Mouse (Mus musculus) CH12.LX (cell line): ENCODE results near the gene Vdr. TPM values are rescaled to one million over a fixed set of nuclear protein-coding genes. Genes with fewer than 3 reads are reported as not detected.
A peak's percentile ranks its signal among the peaks of the same experiment; 100 is the strongest.

Experiments used
- DNase-seq: peaks from one replicate; pipeline ENCODE4 v3.0.0-alpha.2; 2013; ENCODE audit errors: extremely low read depth
- H3K27ac ChIP-seq: 2 replicates; pipeline ENCODE4 v1.5.1; 2012; ENCODE audit warnings: low read depth, mild to moderate bottlenecking, control low read depth, moderate library complexity; ENCODE audit not compliant: insufficient read depth
- H3K27me3 ChIP-seq: replicated peaks from 2 replicates; pipeline ENCODE3; 2012; ENCODE audit warnings: inconsistent platforms
- H3K36me3 ChIP-seq, 2 experiments: replicated peaks in 1 of 2; 2 replicates each; pipeline versions ENCODE3 to v1.6.1; 2012; ENCODE audit warnings: inconsistent platforms in 1 of 2, low read length in 1 of 2, mild to moderate bottlenecking in 1 of 2, mixed read lengths in 1 of 2, moderate library complexity in 1 of 2; ENCODE audit not compliant: control insufficient read depth in 1 of 2, insufficient read depth in 1 of 2
- H3K4me1 ChIP-seq, 2 experiments: 2 replicates each; pipeline ENCODE4 v1.6.1; 2012; ENCODE audit warnings: inconsistent platforms in 1 of 2, moderate library complexity in 1 of 2; ENCODE audit not compliant: insufficient read depth in 2 of 2, control insufficient read depth in 1 of 2
- H3K4me2 ChIP-seq: 2 replicates; pipeline ENCODE4 v1.6.1; 2012; ENCODE audit warnings: low read depth, mild to moderate bottlenecking, control low read depth; ENCODE audit not compliant: poor library complexity, insufficient read depth, severe bottlenecking
- H3K4me3 ChIP-seq, 3 experiments: fragments of 150-350 bp in 1 of 3; sonication (generic) in 1 of 3; replicated peaks in 1 of 3; 2 replicates each; pipeline versions ENCODE3 to v1.5.1; 2011 to 2012; ENCODE audit warnings: low read depth in 2 of 3, low read length in 2 of 3, mild to moderate bottlenecking in 2 of 3, moderate library complexity in 2 of 3, control low read depth in 1 of 3, improper control_type of control experiment in 1 of 3, inconsistent platforms in 1 of 3, mixed read lengths in 1 of 3; ENCODE audit not compliant: poor library complexity in 1 of 3
- H3K79me2 ChIP-seq: replicated peaks from 2 replicates; pipeline ENCODE4 v1.6.1; 2012; ENCODE audit warnings: mild to moderate bottlenecking, moderate library complexity; ENCODE audit not compliant: control insufficient read depth, poor library complexity, insufficient read depth, severe bottlenecking; ENCODE audit errors: extremely low read depth
- H3K9ac ChIP-seq: 2 replicates; pipeline ENCODE4 v1.6.1; 2012; ENCODE audit warnings: low read depth, mild to moderate bottlenecking, control low read depth, moderate library complexity; ENCODE audit not compliant: insufficient read depth
- H3K9me3 ChIP-seq: replicated peaks from 2 replicates; pipeline ENCODE3; 2012; ENCODE audit warnings: low read length, inconsistent platforms, mixed read lengths
- BHLHE40 ChIP-seq: IDR thresholded peaks from 2 replicates; pipeline ENCODE4 v1.6.1; 2011; ENCODE audit warnings: mild to moderate bottlenecking, low read depth, low read length, improper control_type of control experiment
- CTCF ChIP-seq, 2 experiments: IDR thresholded peaks in 1 of 2; conservative IDR thresholded peaks in 1 of 2; 2 replicates each; pipeline ENCODE4 v1.5.1; 2011 to 2012; ENCODE audit warnings: low read depth in 2 of 2, low read length in 2 of 2, improper control_type of control experiment in 1 of 2, inconsistent platforms in 1 of 2, mild to moderate bottlenecking in 1 of 2, moderate library complexity in 1 of 2
- ETS1 ChIP-seq: conservative IDR thresholded peaks from 2 replicates; pipeline ENCODE4 v1.6.1; 2012; ENCODE audit warnings: low read depth, mild to moderate bottlenecking, inconsistent platforms, low read length, improper control_type of control experiment, moderate library complexity
- GABPA ChIP-seq: IDR thresholded peaks from 2 replicates; pipeline ENCODE4 v1.6.1; 2012; ENCODE audit warnings: low read depth, low read length, improper control_type of control experiment, inconsistent platforms; ENCODE audit not compliant: insufficient replicate concordance
- IRF4 ChIP-seq: IDR thresholded peaks from 2 replicates; pipeline ENCODE4 v1.6.1; 2014; ENCODE audit warnings: low read depth, mild to moderate bottlenecking, inconsistent platforms, low read length, improper control_type of control experiment
- KAT2A ChIP-seq: IDR thresholded peaks from 2 replicates; pipeline ENCODE4 v1.6.1; 2012; ENCODE audit warnings: low read length, improper control_type of control experiment, inconsistent platforms; ENCODE audit not compliant: insufficient replicate concordance
- MXI1 ChIP-seq: IDR thresholded peaks from 2 replicates; pipeline ENCODE4 v1.6.1; 2011; ENCODE audit warnings: mild to moderate bottlenecking, low read depth, low read length, improper control_type of control experiment
- NRF1 ChIP-seq: IDR thresholded peaks from 2 replicates; pipeline ENCODE4 v1.6.1; 2014; ENCODE audit warnings: low read depth, mild to moderate bottlenecking, inconsistent platforms, low read length, improper control_type of control experiment, moderate library complexity
- PAX5 ChIP-seq: IDR thresholded peaks from 2 replicates; pipeline ENCODE4 v1.6.1; 2012; ENCODE audit warnings: low read length, inconsistent platforms, mixed read lengths
- POLR2A ChIP-seq: IDR thresholded peaks from 2 replicates; pipeline ENCODE4 v1.6.1; 2011; ENCODE audit warnings: low read depth, mild to moderate bottlenecking, improper control_type of control experiment, low read length
- POLR2AphosphoS2 ChIP-seq: IDR thresholded peaks from 2 replicates; pipeline ENCODE4 v1.6.1; 2011; ENCODE audit warnings: low read depth, low read length, improper control_type of control experiment
- SMC3 ChIP-seq: IDR thresholded peaks from 2 replicates; pipeline ENCODE4 v1.6.1; 2011; ENCODE audit warnings: low read depth, low read length, improper control_type of control experiment
- USF1 ChIP-seq: IDR thresholded peaks from 2 replicates; pipeline ENCODE4 v1.6.1; 2014; ENCODE audit warnings: low read depth, mild to moderate bottlenecking, inconsistent platforms, low read length, improper control_type of control experiment
- USF2 ChIP-seq: conservative IDR thresholded peaks from 2 replicates; pipeline ENCODE4 v1.6.1; 2011; ENCODE audit warnings: low read depth, low read length, improper control_type of control experiment
- ZKSCAN1 ChIP-seq: IDR thresholded peaks from 2 replicates; pipeline ENCODE4 v1.6.1; 2012; ENCODE audit warnings: low read depth, inconsistent platforms, low read length, improper control_type of control experiment, borderline replicate concordance
- ZMIZ1 ChIP-seq: IDR thresholded peaks from 2 replicates; pipeline ENCODE4 v1.6.1; 2012; ENCODE audit warnings: low read depth, mild to moderate bottlenecking, inconsistent platforms, low read length, improper control_type of control experiment
- ZNF384 ChIP-seq: IDR thresholded peaks from 2 replicates; pipeline ENCODE4 v1.6.1; 2012; ENCODE audit warnings: low read depth, low read length, improper control_type of control experiment, inconsistent platforms
- dilution Hi-C: fragments of 300-500 bp; cut with MboI; formaldehyde crosslinking; loops from 2 replicates; pipeline ENCODE4 v1.14.3; 2020; ENCODE audit warnings: low sequenced_read_pairs; ENCODE audit not compliant: extremely low pct_unique_long_range_greater_than_20kb, extremely low pct_ligation_motif_present
- in situ Hi-C: fragments of 300-500 bp; cut with MboI; formaldehyde crosslinking; loops from 3 replicates; pipeline ENCODE4 v1.14.3; 2019; ENCODE audit warnings: low sequenced_read_pairs, low pct_ligation_motif_present, low pct_unique_long_range_greater_than_20kb, mixed read lengths
- polyA plus RNA-seq: library from polyadenylated mRNA; unstranded; fragments of >175 nt; gene quantifications from 2 replicates; pipeline ENCODE4 v1.2.1, GENCODE M21; 2012; ENCODE audit warnings: low read depth; ENCODE audit not compliant: insufficient read length
- total RNA-seq, 2 experiments: library from RNA; depleted of rRNA; stranded (reverse); fragments of 300-350 nt in 1 of 2; fragments of >200 nt in 1 of 2; gene quantifications; 2 replicates each; pipeline ENCODE4 v1.2.3; 2012 to 2014

The Vdr gene
- total and polyA plus RNA-seq, 3 experiments = 0.52 to 1.7 (median 0.68) TPM

GRCm38 (mm10) chr15:97849116-97849911 is 61.1 kb downstream of the Vdr start (continued):
- peak; percentile 54 for TF ChIP-seq ETS1
- TF ChIP-seq POLR2A = peak; percentile 70; the same call in 1 of the 2 replicates
- TF ChIP-seq ZKSCAN1 = no peak
- no peak for TF ChIP-seq GABPA
- TF ChIP-seq KAT2A = 0 out of 2 replicates have a peak, but pooled peaks have one; percentile 1
- no peak for TF ChIP-seq NRF1
- peak; percentile 70 for TF ChIP-seq ZNF384
- TF ChIP-seq IRF4 = peak; percentile 50; the same call in 1 of the 2 replicates
- TF ChIP-seq BHLHE40 = peak; percentile 19
- peak; percentile 49; the same call in 1 of the 2 replicates for TF ChIP-seq POLR2AphosphoS2
- no peak for TF ChIP-seq PAX5
- peak; percentile 65 for TF ChIP-seq MXI1
- TF ChIP-seq, all 38 proteins: peak for 23

- no peak overlapping the region for H3K4me2 ChIP-seq
- H3K4me1 ChIP-seq = peaks cover 15 to 51% of the 10 kb centered on the region in 2 experiments
- no peak overlapping the region for H3K9ac ChIP-seq
Observed at GRCm38 (mm10) chr15:97847866-97848265, 62.6 kb downstream of the Vdr start.

GRCm38 (mm10) chr15:97847285-97847684 is 63.1 kb downstream of the Vdr start:
- Histone ChIP-seq H3K4me2 (no peak overlapping the region), H3K4me3 (no peak overlapping the region), H3K79me2 (no peaks in the 10 kb centered on the region), H3K27ac (no peak overlapping the region), H3K4me1 (peaks cover 15 to 56% of the 10 kb centered on the region in 2 experiments)
- dilution Hi-C loops = no loop called here
- no peak for DNase-seq
- TF ChIP-seq USF1 = no peak
- TF ChIP-seq USF2 = no peak
- TF ChIP-seq CTCF (conservative IDR thresholded peaks at IDR 0.05 in 1 of 2, IDR thresholded peaks at IDR 0.05 in 1 of 2; ENCODE audit: low read depth in 2 of 2, low read length in 2 of 2) = no peak
- TF ChIP-seq, all 38 proteins: peak for 0
- Histone ChIP-seq H3K36me3 (no peaks in the 10 kb centered on the region), H3K9ac (no peak overlapping the region), H3K9me3 (peaks cover 8% of the 10 kb centered on the region), H3K27me3 (no peaks in the 10 kb centered on the region)
- in situ Hi-C loops = loop anchor here (5.0 to 25.0 kb wide), 3 partner anchors 55 to 385 kb away; no protein-coding TSS in a partner anchor

More at GRCm38 (mm10) chr15:97847866-97848265, 62.6 kb downstream of the Vdr start:
- Histone ChIP-seq H3K27ac (no peak overlapping the region), H3K79me2 (no peaks in the 10 kb centered on the region), H3K4me3 (no peak overlapping the region), H3K9me3 (peaks cover 8% of the 10 kb centered on the region), H3K36me3 (no peaks in the 10 kb centered on the region), H3K27me3 (no peaks in the 10 kb centered on the region)
- dilution Hi-C loops = no loop called here
- in situ Hi-C loops = loop anchor here (5.0 to 25.0 kb wide), 3 partner anchors 56 to 386 kb away; no protein-coding TSS in a partner anchor
- DNase-seq = no peak
- TF ChIP-seq SMC3 = no peak
- no peak for TF ChIP-seq ZMIZ1
- no peak for TF ChIP-seq ZKSCAN1
- TF ChIP-seq USF2 = no peak
- no peak for TF ChIP-seq MXI1
